Mouse (Mus musculus): Measurements from ENCODE around the gene Mamdc4. TPM values are rescaled to one million over a fixed set of nuclear protein-coding genes. Genes with fewer than 3 reads are reported as not detected.

Gene Mamdc4
- polyA plus RNA-seq, 1 experiment from 2014 or later = 87.4 TPM

DNA sequence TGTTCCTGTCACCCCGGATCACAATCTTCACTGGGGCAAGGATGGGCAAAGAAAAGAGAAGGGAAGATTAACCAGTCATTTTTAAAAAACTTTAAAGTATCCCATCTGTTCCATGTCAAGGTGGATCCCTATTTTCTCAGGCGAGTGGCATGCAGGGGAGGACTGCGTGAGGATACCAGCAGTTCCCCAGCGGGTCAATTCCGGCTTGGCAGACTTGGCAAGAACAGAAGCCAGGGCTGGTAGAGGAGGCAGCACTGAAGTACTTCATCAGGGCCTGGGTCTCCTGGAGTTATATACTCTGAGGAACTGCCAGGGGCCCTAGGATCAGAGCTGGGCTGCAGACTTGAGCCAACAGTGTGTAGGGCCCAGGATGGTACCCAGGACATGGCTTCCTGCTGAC is 27.9 kb upstream of the Mamdc4 start:
- H3K27ac ChIP-seq (ENCODE audit: low read length) = no peak overlapping the region
- no peak overlapping the region for H3K9ac ChIP-seq (ENCODE audit: low read length)
- H3K4me2 ChIP-seq (ENCODE audit: low read depth, low read length) = no peak overlapping the region
- ATAC-seq (ENCODE audit: insufficient read depth, low FRiP score) = no peak
- no peak overlapping the region for H3K4me3 ChIP-seq (replicated peaks; ENCODE audit: low read length)
- no peaks in the 10 kb centered on the region for H3K9me3 ChIP-seq (replicated peaks; ENCODE audit: control insufficient read depth, low read length)
- H3K4me1 ChIP-seq (ENCODE audit: control insufficient read depth, insufficient read depth, low read length) = peaks cover 15% of the 10 kb centered on the region
- H3K27me3 ChIP-seq (ENCODE audit: control insufficient read depth, insufficient read depth, low read length) = no peaks in the 10 kb centered on the region
- 91% methylated on average over 5 of the region's 5 CpGs for WGBS
- H3K36me3 ChIP-seq (ENCODE audit: control insufficient read depth, insufficient read depth, low read length) = peaks cover 18% of the 10 kb centered on the region

- H3K27ac ChIP-seq (ENCODE audit: low read length) = no peak overlapping the region
- H3K27me3 ChIP-seq (ENCODE audit: control insufficient read depth, insufficient read depth, low read length) = no peaks in the 10 kb centered on the region
- WGBS = 81% methylated on average over 2 of the region's 2 CpGs
- H3K36me3 ChIP-seq (ENCODE audit: control insufficient read depth, insufficient read depth, low read length) = peaks cover 18% of the 10 kb centered on the region
- no peaks in the 10 kb centered on the region for H3K9me3 ChIP-seq (replicated peaks; ENCODE audit: control insufficient read depth, low read length)
- no peak overlapping the region for H3K9ac ChIP-seq (ENCODE audit: low read length)
- no peaks in the 10 kb centered on the region for H3K4me1 ChIP-seq (ENCODE audit: control insufficient read depth, insufficient read depth, low read length)
- H3K4me3 ChIP-seq (replicated peaks; ENCODE audit: low read length) = no peak overlapping the region
- H3K4me2 ChIP-seq (ENCODE audit: low read depth, low read length) = no peak overlapping the region
- ATAC-seq (ENCODE audit: insufficient read depth, low FRiP score) = no peak
Observed at GRCm38 (mm10) chr2:25600037-25600436, 25.4 kb upstream of the Mamdc4 start.

- Histone ChIP-seq H3K27me3 (ENCODE audit: control insufficient read depth, insufficient read depth, low read length) (no peaks in the 10 kb centered on the region), H3K9me3 (replicated peaks; ENCODE audit: control insufficient read depth, low read length) (no peaks in the 10 kb centered on the region), H3K4me2 (ENCODE audit: low read depth, low read length) (no peak overlapping the region), H3K4me1 (ENCODE audit: control insufficient read depth, insufficient read depth, low read length) (no peaks in the 10 kb centered on the region), H3K36me3 (ENCODE audit: control insufficient read depth, insufficient read depth, low read length) (peaks cover 18% of the 10 kb centered on the region), H3K27ac (ENCODE audit: low read length) (no peak overlapping the region), H3K4me3 (replicated peaks; ENCODE audit: low read length) (no peak overlapping the region), H3K9ac (ENCODE audit: low read length) (no peak overlapping the region)
- no peak for ATAC-seq (ENCODE audit: insufficient read depth, low FRiP score)
- 88% methylated on average over 1 of the region's 1 CpGs for WGBS
Observed at GRCm38 (mm10) chr2:25598749-25599148, 24.1 kb upstream of the Mamdc4 start.

DNA sequence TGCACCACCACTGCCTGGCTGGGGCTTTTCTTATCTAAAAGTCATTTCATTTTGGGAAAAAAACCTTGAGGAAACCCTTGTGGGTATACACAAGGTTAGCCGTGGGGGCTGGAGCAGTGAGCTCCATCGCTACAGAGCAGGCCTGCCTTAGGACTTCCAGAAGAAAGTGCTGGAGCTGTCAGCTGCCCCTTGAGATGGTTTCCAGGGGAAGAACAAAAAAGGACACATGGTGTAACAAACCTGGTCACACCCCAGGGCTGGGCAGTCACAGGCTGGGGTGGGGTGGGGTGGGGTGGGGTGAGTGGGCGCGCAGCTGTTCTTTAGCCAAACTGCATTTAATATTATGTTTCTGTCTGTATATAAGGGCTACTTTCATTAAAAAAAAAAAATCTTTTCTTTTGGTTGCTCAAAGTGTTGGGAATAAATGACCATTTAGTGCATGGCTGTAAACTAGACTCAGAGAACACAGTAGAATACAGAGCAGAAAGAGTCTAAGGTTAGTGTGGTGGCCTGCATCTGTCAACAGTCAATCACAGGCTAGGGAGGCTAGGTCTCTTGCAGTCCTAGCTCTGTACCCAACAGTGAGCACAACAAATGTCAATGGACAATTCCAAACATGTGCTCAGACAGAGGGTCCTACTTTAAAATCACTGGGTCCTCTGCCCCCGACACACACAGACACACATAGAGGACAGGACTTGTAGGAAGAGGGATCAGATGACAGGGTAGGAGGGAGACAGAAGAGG is 22.3 kb upstream of the Mamdc4 start:
- no peak overlapping the region for H3K4me3 ChIP-seq (replicated peaks; ENCODE audit: low read length)
- H3K27me3 ChIP-seq (ENCODE audit: control insufficient read depth, insufficient read depth, low read length) = no peaks in the 10 kb centered on the region
- H3K9me3 ChIP-seq (replicated peaks; ENCODE audit: control insufficient read depth, low read length) = no peaks in the 10 kb centered on the region
- no peak overlapping the region for H3K27ac ChIP-seq (ENCODE audit: low read length)
- no peak overlapping the region for H3K9ac ChIP-seq (ENCODE audit: low read length)
- WGBS = 95% methylated on average over 5 of the region's 5 CpGs
- H3K4me2 ChIP-seq (ENCODE audit: low read depth, low read length) = no peak overlapping the region
- no peak for ATAC-seq (ENCODE audit: insufficient read depth, low FRiP score)
- no peaks in the 10 kb centered on the region for H3K4me1 ChIP-seq (ENCODE audit: control insufficient read depth, insufficient read depth, low read length)
- peaks cover 24% of the 10 kb centered on the region for H3K36me3 ChIP-seq (ENCODE audit: control insufficient read depth, insufficient read depth, low read length)

- no peak for ATAC-seq (ENCODE audit: insufficient read depth, low FRiP score)
Observed at GRCm38 (mm10) chr2:25591863-25592262, 17.2 kb upstream of the Mamdc4 start.

GRCm38 (mm10) chr2:25588227-25588907 is 13.7 kb upstream of the Mamdc4 start:
- Histone ChIP-seq H3K4me1 (ENCODE audit: control insufficient read depth, insufficient read depth, low read length) (no peaks in the 10 kb centered on the region), H3K9ac (ENCODE audit: low read length) (no peak overlapping the region), H3K36me3 (ENCODE audit: control insufficient read depth, insufficient read depth, low read length) (peaks cover 9% of the 10 kb centered on the region), H3K9me3 (replicated peaks; ENCODE audit: control insufficient read depth, low read length) (no peaks in the 10 kb centered on the region), H3K27ac (ENCODE audit: low read length) (no peak overlapping the region), H3K27me3 (ENCODE audit: control insufficient read depth, insufficient read depth, low read length) (no peaks in the 10 kb centered on the region), H3K4me3 (replicated peaks; ENCODE audit: low read length) (no peak overlapping the region), H3K4me2 (ENCODE audit: low read depth, low read length) (no peak overlapping the region)
- ATAC-seq (ENCODE audit: insufficient read depth, low FRiP score) = no peak
- 92% methylated on average over 8 of the region's 8 CpGs for WGBS

More at GRCm38 (mm10) chr2:25591863-25592262, 17.2 kb upstream of the Mamdc4 start:
- Histone ChIP-seq H3K27ac (ENCODE audit: low read length) (no peak overlapping the region), H3K36me3 (ENCODE audit: control insufficient read depth, insufficient read depth, low read length) (peaks cover 5% of the 10 kb centered on the region), H3K27me3 (ENCODE audit: control insufficient read depth, insufficient read depth, low read length) (no peaks in the 10 kb centered on the region), H3K4me2 (ENCODE audit: low read depth, low read length) (no peak overlapping the region), H3K4me3 (replicated peaks; ENCODE audit: low read length) (no peak overlapping the region), H3K9ac (ENCODE audit: low read length) (no peak overlapping the region), H3K4me1 (ENCODE audit: control insufficient read depth, insufficient read depth, low read length) (no peaks in the 10 kb centered on the region), H3K9me3 (replicated peaks; ENCODE audit: control insufficient read depth, low read length) (no peaks in the 10 kb centered on the region)
- 76% methylated on average over 2 of the region's 2 CpGs for WGBS

- H3K27ac ChIP-seq (ENCODE audit: low read length) = no peak overlapping the region
- 88% methylated on average over 8 of the region's 8 CpGs for WGBS
- H3K4me3 ChIP-seq (replicated peaks; ENCODE audit: low read length) = no peak overlapping the region
- H3K4me2 ChIP-seq (ENCODE audit: low read depth, low read length) = no peak overlapping the region
- no peak for ATAC-seq (ENCODE audit: insufficient read depth, low FRiP score)
- H3K9me3 ChIP-seq (replicated peaks; ENCODE audit: control insufficient read depth, low read length) = no peaks in the 10 kb centered on the region
- H3K27me3 ChIP-seq (ENCODE audit: control insufficient read depth, insufficient read depth, low read length) = no peaks in the 10 kb centered on the region
- H3K36me3 ChIP-seq (ENCODE audit: control insufficient read depth, insufficient read depth, low read length) = peaks cover 5% of the 10 kb centered on the region
- H3K4me1 ChIP-seq (ENCODE audit: control insufficient read depth, insufficient read depth, low read length) = peaks cover 5% of the 10 kb centered on the region
- H3K9ac ChIP-seq (ENCODE audit: low read length) = no peak overlapping the region
Observed at GRCm38 (mm10) chr2:25587290-25587689, 12.6 kb upstream of the Mamdc4 start.

- peaks cover 4% of the 10 kb centered on the region; the same call in 1 of the 2 replicates for H3K27me3 ChIP-seq (ENCODE audit: control insufficient read depth, insufficient read depth, low read length)
- peaks cover 4% of the 10 kb centered on the region; the same call in 1 of the 2 replicates for H3K36me3 ChIP-seq (ENCODE audit: control insufficient read depth, insufficient read depth, low read length)
- H3K9ac ChIP-seq (ENCODE audit: low read length) = no peak overlapping the region
- no peak overlapping the region for H3K4me2 ChIP-seq (ENCODE audit: low read depth, low read length)
- no peak overlapping the region for H3K4me3 ChIP-seq (replicated peaks; ENCODE audit: low read length)
- WGBS = 67% methylated on average over 3 of the region's 3 CpGs
- H3K9me3 ChIP-seq (replicated peaks; ENCODE audit: control insufficient read depth, low read length) = no peaks in the 10 kb centered on the region
- peaks cover 16% of the 10 kb centered on the region for H3K4me1 ChIP-seq (ENCODE audit: control insufficient read depth, insufficient read depth, low read length)
- H3K27ac ChIP-seq (ENCODE audit: low read length) = no peak overlapping the region
- ATAC-seq (ENCODE audit: insufficient read depth, low FRiP score) = no peak
Observed at GRCm38 (mm10) chr2:25585601-25586000, 11.0 kb upstream of the Mamdc4 start.

DNA sequence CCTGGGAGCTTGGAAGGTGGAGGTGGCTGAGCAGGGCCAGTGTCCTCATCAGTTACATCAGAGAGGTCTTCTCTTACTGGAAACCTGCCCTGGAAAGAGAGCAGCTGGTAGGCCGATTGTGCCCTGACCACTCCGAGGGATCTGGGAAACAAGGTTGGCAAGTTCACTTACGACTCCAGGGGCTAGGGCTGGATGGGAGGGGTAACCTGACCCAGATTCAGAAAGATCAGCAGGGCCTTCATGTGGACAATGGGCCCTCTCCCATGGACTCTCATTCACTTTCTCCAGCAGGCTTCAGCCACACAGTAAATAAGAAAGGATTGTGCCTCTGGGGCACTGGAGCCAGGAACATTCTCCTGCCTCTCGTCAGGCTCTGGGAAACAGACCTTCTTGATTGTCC is 10.2 kb upstream of the Mamdc4 start:
- Histone ChIP-seq H3K36me3 (ENCODE audit: control insufficient read depth, insufficient read depth, low read length) (peaks cover 4% of the 10 kb centered on the region; the same call in 1 of the 2 replicates), H3K4me3 (replicated peaks; ENCODE audit: low read length) (no peak overlapping the region), H3K9me3 (replicated peaks; ENCODE audit: control insufficient read depth, low read length) (no peaks in the 10 kb centered on the region), H3K27ac (ENCODE audit: low read length) (no peak overlapping the region), H3K4me2 (ENCODE audit: low read depth, low read length) (no peak overlapping the region), H3K9ac (ENCODE audit: low read length) (no peak overlapping the region), H3K4me1 (ENCODE audit: control insufficient read depth, insufficient read depth, low read length) (peaks cover 17% of the 10 kb centered on the region), H3K27me3 (ENCODE audit: control insufficient read depth, insufficient read depth, low read length) (peaks cover 11% of the 10 kb centered on the region)
- 84% methylated on average over 4 of the region's 4 CpGs for WGBS
- ATAC-seq (ENCODE audit: insufficient read depth, low FRiP score) = no peak

Measured in stomach, embryonic 16.5 days (tissue).